Mouse (Mus musculus) NIH3T3 (cell line): ENCODE measurements around the gene Asb8.
A peak's percentile ranks its signal among the peaks of the same experiment; 100 is the strongest.

Experiments used
- DNase-seq: peaks from one replicate; pipeline ENCODE4 v3.0.0-alpha.2; 2012; ENCODE audit warnings: low read depth

Asb8 gene

GRCm38 (mm10) chr15:98165525-98165924, at the start of gene Asb8:
Gene Asb8 (minus strand): TSS chr15:98165625.
- no peak for DNase-seq

- DNase-seq = no peak
These were observed 48.7 kb upstream of the Asb8 start for GRCm38 (mm10) chr15:98214130-98214529.

GRCm38 (mm10) chr15:98213336-98213870, 48.0 kb upstream of the Asb8 start:
- no peak for DNase-seq

GRCm38 (mm10) chr15:98209676-98210075, 44.3 kb upstream of the Asb8 start:
- DNase-seq = peak; percentile 35

- no peak for DNase-seq
These were observed 30.0 kb upstream of the Asb8 start, which contains the start of gene Olfr288 for GRCm38 (mm10) chr15:98195442-98195841. Gene Olfr288 (minus strand): TSS chr15:98195542.

- DNase-seq = no peak
These were observed 19.0 kb upstream of the Asb8 start for GRCm38 (mm10) chr15:98184456-98184855.

- DNase-seq = no peak
These were observed 16.6 kb upstream of the Asb8 start for GRCm38 (mm10) chr15:98181856-98182570.

GRCm38 (mm10) chr15:98181132-98181711, 15.8 kb upstream of the Asb8 start:
- peak; percentile 93 for DNase-seq

GRCm38 (mm10) chr15:98180567-98181131, 15.2 kb upstream of the Asb8 start:
- no peak for DNase-seq

- no peak for DNase-seq
These were observed 11.9 kb upstream of the Asb8 start for GRCm38 (mm10) chr15:98177320-98177719.

- peak; percentile 81 for DNase-seq
These were observed 8.4 kb upstream of the Asb8 start for GRCm38 (mm10) chr15:98173821-98174220.

GRCm38 (mm10) chr15:98172113-98172512, 6.7 kb upstream of the Asb8 start:
- no peak for DNase-seq

- DNase-seq = no peak
These were observed 5.5 kb upstream of the Asb8 start for GRCm38 (mm10) chr15:98170917-98171316.

GRCm38 (mm10) chr15:98170365-98170764, 4.9 kb upstream of the Asb8 start:
- DNase-seq = peak; percentile 63

GRCm38 (mm10) chr15:98168622-98169004, 3.2 kb upstream of the Asb8 start:
- DNase-seq = no peak

- peak; percentile 94 for DNase-seq
These were observed 2.5 kb upstream of the Asb8 start for GRCm38 (mm10) chr15:98167645-98168621.

- no peak for DNase-seq
These were observed 1.7 kb upstream of the Asb8 start, which contains the start of gene Ccdc184 for GRCm38 (mm10) chr15:98166963-98167644. Gene Ccdc184 (plus strand): TSS chr15:98167158.

GRCm38 (mm10) chr15:98162561-98162960, 2.9 kb downstream of the Asb8 start:
- no peak for DNase-seq

- no peak for DNase-seq
These were observed 4.2 kb downstream of the Asb8 start for GRCm38 (mm10) chr15:98161026-98161805.

GRCm38 (mm10) chr15:98157253-98157652, 8.2 kb downstream of the Asb8 start:
- no peak for DNase-seq
